Mouse (Mus musculus): ENCODE measurements around the gene Mief2.

GRCm38 (mm10) chr11:60761681-60762080 lies 33.5 kb downstream of the Mief2 start:
- TF ChIP-seq POLR2A (IDR thresholded peaks at IDR 0.05; ENCODE audit: insufficient read depth, low read depth, low read length), result no peak
- no peak for TF ChIP-seq CTCF (IDR thresholded peaks at IDR 0.05; ENCODE audit: insufficient read depth, low read depth, low read length)

Data from olfactory bulb, adult 2 months (tissue).